Mouse (Mus musculus) testis, postnatal 14 days (tissue): ENCODE measurements at regions not wholly inside any gene's neighbourhood (a gene's known extent, or its start where the extent isn't known, plus 50 kb on each side); places are given as distances from the start of the nearest gene placed in this dataset.

Source experiments
- DNase-seq: peaks from one replicate; pipeline ENCODE4 v3.0.0; 2021; ENCODE audit warnings: low spot score

DNA sequence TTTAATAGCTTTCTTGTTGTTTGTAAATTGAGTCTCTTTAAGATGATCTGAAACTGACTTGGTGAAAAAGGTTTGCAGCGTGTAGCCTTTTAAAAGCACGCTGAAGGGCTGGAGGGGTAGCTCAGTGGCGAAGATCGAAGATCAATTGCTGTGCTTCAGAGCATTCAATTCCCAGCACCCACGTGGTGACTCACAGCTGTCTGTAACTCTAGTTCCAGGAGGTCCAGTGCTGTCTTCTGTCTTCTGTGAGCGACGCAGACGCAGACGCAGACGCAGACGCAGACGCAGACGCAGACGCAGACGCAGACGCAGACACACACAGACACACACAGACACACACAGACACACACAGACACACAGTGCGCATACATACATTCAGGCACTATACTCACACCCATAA lies 99.1 kb upstream of the Map4k3 start:
- DNase-seq: no peak

DNA sequence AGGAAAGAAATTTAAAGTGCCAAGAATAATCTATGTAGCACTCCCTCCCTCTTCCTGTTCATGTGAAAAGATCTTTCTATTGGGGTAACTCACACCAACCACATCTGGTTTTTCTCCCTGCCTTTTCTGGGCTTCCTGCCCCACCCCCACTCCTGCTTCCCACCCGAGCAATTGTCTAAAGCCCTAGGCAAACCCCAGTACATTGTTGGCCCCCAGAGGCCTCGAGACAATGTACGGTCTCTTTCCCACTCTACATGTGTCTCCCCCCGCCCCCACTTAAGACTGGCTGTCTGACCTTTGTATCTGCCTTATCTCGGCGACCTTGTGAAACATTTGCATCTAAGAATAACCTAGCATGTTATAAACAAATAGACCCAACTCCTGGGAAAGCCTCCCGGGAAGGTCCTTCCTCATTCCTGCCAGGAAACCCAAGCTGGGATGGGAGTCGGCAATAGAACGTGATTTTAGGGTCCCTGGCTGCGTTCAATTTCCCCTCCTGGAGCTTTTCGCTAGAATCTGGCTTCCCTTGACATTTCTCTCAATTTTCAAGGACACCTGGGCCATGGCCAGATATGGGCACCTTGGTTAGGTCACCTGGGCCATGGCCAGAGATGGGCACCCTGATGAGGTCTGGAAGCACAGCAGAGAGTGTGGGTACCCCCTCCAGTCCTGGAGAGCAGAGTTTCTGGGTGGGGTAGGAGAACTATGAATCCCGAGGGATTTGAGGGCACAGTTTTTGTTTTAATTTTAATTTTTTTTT lies 97.9 kb upstream of the Map4k3 start:
- no peak for DNase-seq

DNA sequence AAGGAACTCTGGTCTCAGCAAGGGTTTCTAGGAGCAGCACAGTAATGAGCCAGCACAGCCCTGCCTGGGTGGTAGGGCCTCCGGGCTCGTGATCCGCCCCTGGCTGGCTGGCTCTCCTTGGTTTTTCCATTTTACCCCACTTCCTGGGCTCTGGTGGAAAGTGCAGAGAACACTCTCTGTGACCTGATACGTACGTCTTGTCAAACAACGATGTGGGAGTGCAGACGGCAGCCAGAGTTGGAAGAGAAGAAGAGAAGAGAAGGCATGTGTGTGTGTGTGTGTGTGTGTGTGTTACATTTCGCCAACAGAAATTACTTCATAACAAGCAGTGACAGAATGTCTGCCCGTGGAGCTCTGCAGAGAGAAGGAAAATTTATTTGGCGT lies 97.2 kb upstream of the Map4k3 start:
- no peak for DNase-seq

DNA sequence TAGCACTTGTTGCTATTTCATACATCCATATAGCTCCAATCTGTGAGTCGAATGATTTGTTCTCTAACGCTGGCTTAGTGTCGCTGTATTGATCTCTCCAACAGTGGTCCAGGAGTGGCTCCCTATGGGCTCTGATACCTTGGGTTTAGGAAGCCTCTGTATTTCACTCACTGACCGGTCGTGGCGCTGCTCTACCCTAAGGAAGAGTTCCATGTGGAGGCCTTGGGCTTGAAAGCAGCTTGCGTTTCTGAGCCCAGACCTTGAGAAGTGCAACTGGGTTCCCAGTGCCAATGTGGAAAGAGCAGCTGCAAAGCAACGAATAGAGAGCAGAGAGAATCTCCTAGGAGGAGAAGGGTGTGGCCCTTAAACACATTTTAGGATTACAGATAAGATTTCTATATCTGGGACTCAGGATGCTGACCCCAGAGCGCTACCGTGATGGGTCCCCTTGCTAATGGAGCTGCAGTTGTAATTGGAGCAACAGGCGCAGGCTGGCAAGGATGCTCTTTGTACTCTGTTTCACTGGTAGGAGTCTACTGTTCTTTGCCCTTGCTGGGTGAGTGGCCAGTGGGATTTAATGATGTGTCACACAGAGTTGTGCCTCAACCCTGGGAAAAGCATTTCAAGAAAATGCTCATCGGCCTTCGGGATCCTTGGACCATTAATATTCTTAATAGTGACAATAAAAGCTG lies 96.7 kb upstream of the Map4k3 start:
- DNase-seq: no peak

DNA sequence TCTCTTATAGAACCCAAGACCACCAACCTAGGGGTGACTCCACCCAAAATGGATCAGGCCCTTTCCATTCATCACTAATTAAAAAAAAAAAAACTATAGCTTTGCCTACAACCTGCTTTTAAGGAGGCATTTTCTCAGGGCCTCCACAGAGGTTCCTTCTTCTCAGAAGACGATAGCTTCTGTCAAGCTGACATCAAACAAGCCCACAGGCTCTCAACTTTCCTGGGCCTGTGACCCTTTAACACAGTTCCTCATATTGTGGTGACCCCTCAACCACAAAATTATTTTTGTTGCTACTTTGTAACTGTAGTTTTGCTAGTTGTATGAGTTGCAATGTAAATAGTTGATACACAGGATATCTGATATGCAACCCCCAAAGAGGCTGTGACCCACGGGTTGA lies 96.0 kb upstream of the Map4k3 start:
- no peak for DNase-seq

DNA sequence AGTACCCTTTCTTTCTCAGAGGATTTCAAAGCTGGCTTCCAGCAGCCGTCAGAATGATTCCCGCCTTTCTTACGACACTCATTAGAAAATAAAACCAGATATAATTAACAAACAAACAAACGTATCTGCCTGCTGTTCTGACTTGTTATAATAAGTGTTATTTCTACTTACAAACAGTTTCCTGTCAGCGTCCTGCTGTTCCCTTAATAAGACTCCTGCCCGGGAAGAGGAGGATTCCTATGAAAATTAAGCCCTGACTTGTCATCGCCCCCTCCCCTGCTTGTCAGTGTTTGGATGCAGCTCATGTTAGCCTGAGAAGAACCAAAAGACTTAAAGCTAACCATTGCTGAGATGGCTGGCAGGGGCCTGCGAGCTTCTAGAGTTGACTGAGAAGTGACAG lies 92.6 kb upstream of the Map4k3 start:
- DNase-seq: no peak

DNA sequence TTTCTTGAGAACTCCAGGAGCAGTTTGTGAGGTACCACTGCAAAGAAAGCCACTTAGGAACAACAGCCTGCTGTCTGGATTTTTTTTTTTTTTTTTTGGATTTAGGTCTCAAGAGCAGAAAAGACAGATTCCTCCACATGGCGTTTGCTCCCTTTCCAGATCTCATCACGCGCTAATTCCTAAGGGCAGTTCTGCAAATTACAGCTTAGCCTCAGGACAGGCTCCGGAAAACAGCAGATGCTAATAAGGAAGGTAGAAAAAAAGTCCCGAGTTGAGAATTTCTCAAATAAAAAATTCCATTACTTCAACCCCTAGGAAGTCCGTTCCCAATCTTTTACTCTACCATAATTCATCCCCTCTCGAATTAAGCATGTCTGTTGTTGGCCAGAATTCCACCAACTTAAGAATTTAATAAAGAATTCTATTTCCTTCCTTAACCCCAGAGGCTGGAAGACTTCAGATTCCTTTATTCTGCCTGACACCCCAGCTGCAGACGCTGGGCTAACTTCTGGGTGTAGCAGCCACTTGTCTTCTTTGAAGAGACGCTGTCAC lies 90.3 kb upstream of the Map4k3 start:
- DNase-seq: no peak

DNA sequence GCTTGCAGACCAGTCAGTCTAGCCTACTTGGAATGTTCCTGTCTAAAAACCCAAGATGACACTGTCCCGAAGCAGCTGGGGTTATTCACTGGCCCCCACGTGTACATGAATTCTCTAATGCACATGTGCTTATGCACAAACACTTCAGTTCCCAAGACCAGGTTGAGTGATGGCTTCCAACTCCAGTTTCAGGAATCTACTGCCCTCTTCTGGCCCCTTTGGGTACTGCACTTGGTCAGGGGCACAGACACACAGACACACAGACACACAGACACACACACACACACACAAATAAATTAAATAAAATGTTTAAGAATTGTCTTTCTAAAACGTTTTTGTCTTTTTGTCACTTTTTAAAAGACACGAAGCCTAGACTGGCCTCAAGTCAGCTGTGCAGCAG lies 87.5 kb upstream of the Map4k3 start:
- DNase-seq: no peak

DNA sequence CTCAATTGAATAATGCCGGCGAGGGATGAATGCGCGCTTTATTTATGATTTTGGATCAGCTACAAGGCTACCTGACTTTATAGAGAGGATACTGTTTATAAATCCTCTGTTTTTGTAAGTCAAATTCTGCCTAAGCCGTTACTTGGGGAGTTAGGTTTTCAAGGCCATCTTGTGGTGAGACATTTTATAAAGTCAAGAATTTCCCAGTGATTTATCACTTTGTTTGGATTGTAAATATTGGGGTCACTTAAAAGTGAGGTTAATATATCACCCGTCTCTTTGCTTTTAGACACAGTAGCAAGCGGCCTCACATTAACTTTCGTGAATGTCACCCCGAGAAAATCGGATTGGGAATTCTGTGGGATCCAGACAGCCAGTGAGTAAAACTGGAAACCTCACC lies 84.9 kb upstream of the Map4k3 start:
- no peak for DNase-seq

DNA sequence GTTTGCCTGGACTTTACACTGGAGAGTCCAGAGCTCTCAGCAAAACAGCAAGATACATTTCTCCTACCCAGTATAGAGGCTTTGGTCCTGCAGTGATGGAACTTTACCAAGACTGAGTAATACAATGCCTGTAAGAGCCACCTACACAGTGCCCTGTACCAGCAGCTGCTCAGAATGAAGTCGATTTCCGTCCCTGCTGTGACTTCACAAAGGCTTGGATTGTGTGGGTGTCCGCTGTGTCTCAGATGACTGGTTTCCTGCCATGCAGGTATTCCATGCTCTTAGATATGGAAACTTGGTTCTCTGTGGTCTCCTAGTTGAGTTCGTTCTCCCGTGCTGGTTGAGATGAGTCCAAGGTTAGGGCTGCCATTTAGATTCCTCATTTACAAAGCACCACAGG lies 81.0 kb upstream of the Map4k3 start:
- no peak for DNase-seq

DNA sequence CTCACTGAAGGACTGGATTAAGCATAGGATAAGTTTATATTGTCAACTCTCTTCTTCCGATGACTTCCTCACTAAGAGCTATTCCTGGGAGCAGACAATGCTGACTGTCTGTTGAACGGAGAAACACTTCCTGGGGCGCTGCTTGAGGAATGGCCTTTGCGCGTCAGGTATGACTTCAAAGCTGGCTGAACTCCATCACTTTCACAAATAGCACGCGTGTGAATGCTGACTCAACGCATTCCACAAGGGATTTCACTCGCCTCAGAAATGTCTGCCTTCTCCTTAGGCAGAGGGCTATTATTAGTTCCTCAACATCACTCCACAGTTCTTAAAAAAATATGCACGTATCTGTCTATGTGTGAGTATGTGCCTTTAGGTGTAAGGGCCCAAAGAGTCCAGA lies 79.8 kb upstream of the Map4k3 start:
- no peak for DNase-seq

DNA sequence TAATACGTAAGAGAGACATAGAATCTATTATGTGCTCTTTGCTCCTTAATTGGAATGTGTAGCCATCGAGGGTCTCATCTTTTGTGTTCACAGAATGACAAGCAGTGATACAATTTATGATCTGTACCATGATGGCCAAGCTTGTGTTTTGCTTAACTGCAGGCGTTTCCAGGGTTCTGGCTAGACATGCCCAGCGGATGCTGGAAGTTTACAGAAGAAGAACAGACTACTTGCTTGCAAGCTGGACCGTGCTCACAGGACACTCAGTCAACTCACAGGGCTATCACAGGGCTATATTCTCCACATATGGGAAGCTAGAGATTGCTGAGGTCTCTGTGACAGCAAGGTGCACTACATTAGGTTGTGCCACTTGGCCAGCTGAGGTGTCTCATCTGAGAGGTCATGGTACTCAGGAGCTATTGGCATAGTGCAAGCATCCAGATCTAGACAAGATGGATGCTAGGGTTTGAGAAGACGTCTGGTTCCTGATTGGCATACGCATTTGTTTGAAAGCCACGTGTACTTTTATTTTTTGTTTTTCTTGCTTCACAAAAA lies 75.2 kb upstream of the Map4k3 start:
- no peak for DNase-seq

DNA sequence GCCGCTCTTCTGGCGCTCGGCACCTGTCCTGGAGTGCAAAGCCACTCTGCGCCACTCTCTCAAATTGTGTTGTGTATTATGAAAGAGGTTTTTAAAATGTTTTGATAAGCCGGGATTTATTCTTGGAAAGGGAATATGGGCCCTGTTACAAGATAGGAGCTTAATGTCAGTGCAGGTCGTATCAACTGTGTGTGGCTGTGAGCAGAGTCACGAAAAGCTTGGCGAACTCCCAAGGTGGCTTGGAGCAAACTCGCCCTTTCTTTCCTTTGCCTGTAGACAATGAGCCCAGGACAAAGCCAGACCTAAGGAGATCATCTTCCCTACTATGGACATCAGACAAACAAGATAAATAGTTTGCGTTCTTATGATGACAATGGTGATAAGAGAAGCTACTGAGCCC lies 74.3 kb upstream of the Map4k3 start:
- DNase-seq: no peak

DNA sequence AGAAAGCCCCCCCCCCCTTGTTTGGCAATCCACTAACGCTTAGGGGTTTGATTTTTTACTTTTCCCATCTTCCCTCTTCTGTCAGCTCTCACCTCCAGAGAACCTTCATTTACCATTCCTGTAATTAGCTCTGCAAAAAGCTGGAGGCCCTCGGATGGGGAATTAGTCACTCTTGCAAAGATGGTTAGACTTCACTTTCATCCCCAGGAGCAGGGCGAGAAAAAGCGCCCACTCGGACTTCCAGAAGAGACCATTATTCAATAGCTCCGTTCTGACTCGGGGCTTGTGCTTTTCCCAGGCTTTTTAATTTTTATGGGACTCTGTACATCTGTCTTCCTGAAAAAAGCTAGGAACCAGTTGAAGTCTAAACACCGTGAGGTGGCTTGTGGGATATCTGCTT lies 73.7 kb upstream of the Map4k3 start:
- DNase-seq: no peak

DNA sequence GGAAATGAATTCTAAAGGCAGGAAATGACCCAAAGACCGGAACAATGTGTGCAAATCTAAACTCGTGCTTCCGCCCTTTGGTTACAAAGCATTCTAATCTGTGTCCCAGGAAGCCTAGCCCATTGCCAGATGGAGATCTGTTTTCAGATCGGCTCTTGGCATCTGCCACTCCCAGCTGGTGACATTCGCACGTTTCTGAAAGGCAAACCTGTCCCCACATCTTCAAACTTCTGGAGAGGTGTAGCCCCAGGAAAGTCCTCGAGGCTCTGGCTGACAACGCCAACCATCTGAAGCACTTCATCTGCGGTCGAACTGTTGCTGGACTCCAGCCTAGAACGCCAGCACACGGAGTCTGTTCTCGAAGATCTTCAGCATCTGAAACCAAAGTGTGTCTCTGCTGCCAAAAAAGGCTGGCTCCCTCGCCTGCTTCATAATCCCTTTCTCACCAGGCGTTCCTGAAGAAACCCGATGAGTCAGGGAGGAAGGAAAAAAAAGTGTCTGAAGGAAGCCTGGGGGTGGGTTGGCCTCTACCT lies 73.2 kb upstream of the Map4k3 start:
- peak; percentile 62 for DNase-seq

DNA sequence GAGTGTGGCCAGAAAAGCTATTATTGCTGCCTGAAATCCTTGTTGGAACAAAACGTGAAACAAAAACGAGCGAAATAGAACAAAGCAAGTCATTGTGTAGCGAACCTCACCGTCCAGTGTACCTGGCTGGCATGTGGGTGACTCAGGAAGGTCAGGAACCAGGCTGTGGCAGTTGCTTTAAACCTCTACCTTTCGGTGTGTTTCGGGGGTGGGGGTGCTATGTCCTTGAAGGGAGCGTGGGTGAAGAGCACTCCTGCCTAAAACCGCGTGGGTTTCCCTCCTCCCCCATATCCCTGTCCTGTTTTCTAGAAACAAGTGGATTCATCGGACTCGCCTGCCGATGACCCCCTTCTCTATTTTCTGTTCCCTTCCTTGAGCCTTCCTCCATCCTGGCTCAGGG lies 72.6 kb upstream of the Map4k3 start:
- DNase-seq: no peak

DNA sequence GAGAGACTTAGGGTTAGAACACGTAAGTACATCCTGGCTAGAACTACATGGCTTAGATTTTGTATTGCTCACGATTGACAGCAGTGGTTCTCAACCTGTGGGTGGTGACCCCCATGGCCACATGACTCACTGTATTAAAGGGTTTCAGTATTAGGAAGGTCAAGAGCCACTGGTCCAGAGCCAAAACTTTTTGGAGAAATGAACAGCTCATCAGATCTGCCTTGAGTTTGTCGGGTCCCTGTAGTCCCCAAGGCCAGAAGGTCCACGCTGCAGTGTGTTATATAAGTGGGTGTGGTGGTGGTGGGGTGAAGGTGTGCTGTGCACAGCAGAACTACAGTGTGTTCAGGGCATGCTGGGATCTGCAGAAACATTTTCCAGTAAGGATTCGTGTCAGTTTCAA lies 72.2 kb upstream of the Map4k3 start:
- DNase-seq: no peak

DNA sequence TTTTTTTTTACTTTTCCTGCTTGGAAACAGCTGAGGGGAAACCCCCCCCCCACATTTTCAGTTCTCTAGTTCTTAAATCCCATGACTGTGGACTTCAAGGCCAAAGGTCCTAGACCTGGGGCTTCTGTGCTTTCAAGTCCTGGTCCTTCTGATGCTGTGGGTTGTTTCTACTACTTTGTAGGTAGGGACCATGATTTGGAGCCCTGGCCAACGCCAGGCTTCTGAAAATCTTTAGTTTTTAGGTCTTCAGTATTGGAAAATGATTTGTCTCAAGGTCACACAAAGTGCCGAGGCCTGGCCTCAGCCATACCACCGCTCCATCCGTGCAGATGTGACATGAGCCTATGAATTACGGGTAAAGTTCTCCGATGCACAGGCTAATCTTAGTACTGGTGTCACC lies 70.8 kb upstream of the Map4k3 start:
- no peak for DNase-seq

DNA sequence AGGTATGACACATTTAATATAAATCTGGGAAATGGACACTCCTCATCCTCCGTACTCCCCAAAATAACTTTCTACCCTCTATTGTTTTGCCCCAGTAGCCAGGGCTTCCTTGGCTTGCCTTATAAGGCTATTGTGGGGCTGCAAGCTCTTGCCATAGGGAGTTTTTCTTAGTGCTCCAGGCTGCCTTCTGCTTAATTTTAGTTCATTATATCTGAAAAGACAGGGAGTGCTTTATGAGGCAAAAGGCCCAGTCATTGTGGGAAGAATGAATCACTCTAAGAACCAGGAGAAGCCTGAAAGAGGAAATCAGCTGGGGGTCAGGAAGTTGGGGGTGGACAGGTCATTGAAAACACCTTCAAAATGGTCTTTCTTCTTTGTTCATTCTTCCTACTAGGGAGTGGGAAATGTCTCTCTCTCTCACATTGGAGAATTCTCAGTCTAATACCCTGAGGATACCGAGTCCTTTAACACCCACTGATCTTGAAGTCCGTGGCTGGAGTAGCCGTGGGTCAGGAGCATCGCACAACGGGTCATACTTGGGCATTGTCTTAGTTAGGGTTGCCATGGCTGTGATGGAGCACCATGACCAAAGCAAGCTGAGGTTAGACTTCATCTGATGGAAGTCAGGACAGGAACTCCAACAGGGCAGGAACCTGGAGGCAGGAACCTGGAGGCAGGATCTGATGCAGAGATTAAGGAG lies 70.1 kb upstream of the Map4k3 start:
- no peak for DNase-seq

DNA sequence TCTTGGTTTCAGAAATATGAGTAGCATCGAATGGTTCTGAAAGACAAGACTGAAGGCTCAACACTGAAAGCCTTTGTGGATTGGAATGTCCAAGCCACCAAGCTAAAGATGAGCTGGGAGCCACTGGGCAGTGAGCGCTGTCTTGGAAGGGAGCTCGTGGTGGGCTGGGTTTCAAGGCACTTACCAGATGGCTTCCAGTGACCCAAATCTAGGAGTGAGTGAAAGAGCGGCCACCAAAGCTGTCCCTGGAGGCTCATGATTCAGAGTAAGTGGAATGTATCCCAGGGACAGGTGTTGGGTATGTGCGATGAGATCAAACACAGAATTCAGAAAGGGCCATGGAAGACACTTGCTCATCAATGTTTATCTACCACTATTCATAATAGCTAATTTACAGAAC lies 68.5 kb upstream of the Map4k3 start:
- no peak for DNase-seq

DNA sequence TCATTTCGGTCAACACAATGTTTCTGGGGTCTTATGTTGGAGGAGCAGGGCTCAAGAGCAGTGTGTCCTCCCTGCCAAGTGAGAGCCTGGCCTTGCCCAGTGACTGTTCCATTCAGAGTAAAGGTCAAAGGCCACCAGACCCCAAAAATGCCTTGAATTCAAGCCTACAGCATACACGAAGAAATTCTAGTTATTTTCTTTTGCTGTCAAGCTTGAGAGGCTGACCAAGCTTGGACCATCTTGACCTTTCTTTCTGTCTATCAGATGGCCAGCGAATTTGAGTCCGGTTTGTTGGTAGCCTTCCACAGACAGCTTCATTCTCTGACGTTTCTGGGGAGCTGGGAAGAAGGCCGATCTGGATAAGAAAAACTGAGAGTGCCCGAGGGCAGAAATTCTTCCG lies 68.1 kb upstream of the Map4k3 start:
- no peak for DNase-seq

DNA sequence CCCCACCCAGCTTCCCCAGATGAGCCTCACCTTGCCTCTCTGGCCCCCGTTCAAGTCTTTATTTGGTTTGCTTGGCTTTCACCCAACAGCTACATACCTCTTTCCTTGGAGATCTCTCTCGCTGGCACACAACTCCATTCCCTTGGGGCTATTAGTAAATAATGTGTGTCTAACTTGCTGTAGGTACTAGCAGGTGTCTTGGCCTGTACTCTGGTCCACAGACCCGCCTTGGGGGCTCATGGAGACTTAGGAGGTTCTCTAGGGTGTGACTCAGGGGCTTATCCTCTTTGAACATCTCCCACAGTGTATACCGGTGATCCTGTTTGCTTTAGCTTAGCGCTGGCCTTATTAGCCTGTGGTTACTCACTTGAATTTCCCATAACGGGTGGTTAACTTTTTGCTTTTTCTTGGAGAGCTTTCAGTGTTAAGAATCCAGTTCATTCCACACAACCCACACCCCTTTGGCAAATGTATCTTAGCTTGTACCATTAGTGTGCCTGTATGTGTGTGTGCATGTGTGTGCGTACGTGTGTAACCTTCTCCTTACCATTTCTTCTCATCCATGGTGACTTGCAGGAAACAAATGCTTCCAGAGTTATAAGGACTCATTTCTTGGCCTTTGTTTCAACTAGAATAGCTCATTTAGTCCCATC lies 67.3 kb upstream of the Map4k3 start:
- no peak for DNase-seq
